In genomic region chr17:33978631-33979031, GRCm38 (mm10) we compare ENCODE assay signal across 8 mouse cellular contexts. TPM values are rescaled to one million over a fixed set of nuclear protein-coding genes. Genes with fewer than 3 reads are reported as not detected.
DNase-seq lines count a peak whose midpoint lies in the region; ATAC-seq and TF ChIP-seq lines count a peak whose summit lies in the region.

No protein-coding gene starts in this region.

- H3K27ac ChIP-seq in hindbrain, postnatal 0 days, result no peak overlapping the region
- peak overlapping the region; percentile 67 for H3K27ac ChIP-seq in liver, embryonic 12.5 days

- no peak for TF ChIP-seq CTCF in hindbrain, postnatal 0 days (IDR thresholded peaks at IDR 0.05; ENCODE audit: low read depth)

- H3K4me3 ChIP-seq in hindbrain, postnatal 0 days (ENCODE audit: low read length), result peak overlapping the region; percentile 38
- peak overlapping the region; percentile 59 for H3K4me3 ChIP-seq in liver, embryonic 12.5 days

- peak; percentile 85 for DNase-seq in layer of hippocampus, adult 9-11 months
- DNase-seq in layer of hippocampus, adult 9-10 months (ENCODE audit: low spot score), result no peak
- peak; percentile 48 to 62 for DNase-seq in cerebellum, postnatal 10 days
- DNase-seq in gastrocnemius, postnatal 10 days, result peak; percentile 54
- peak; percentile 21 for DNase-seq in hindbrain, postnatal 0 days (ENCODE audit: low spot score)
- DNase-seq in monocyte, adult 2 months (ENCODE audit: low read depth in 1 of 2, low spot score in 2 of 2), result peak; percentile 95
- peak; percentile 52 for DNase-seq in testis, postnatal 10 days (ENCODE audit: low spot score)

- ATAC-seq in hindbrain, postnatal 0 days, result 0 out of 2 replicates have a peak, but pooled peaks have one; percentile 7
- peak; percentile 79 for ATAC-seq in liver, embryonic 12.5 days

- H3K4me2 ChIP-seq in hindbrain, postnatal 0 days (ENCODE audit: low read depth, low read length), result peak overlapping the region; percentile 57
- peak overlapping the region; percentile 89 for H3K4me2 ChIP-seq in liver, embryonic 12.5 days

- no peak overlapping the region; the same call in 1 of the 2 replicates for H3K9ac ChIP-seq in hindbrain, postnatal 0 days (replicated peaks; ENCODE audit: low read length)
- peak overlapping the region; percentile 62 for H3K9ac ChIP-seq in liver, embryonic 12.5 days

- H3K9me3 ChIP-seq in hindbrain, postnatal 0 days (ENCODE audit: low read length), result no peaks in the 10 kb centered on the region
- no peaks in the 10 kb centered on the region for H3K9me3 ChIP-seq in liver, embryonic 12.5 days (replicated peaks)

- no peaks in the 10 kb centered on the region for H3K4me1 ChIP-seq in hindbrain, postnatal 0 days (ENCODE audit: insufficient read depth, low read length)
- peaks cover 45% of the 10 kb centered on the region for H3K4me1 ChIP-seq in liver, embryonic 12.5 days

- WGBS in hindbrain, postnatal 0 days, result 1% methylated on average over 16 of the region's 17 CpGs
- under 1% methylated on average over 17 of the region's 17 CpGs for WGBS in liver, embryonic 12.5 days (ENCODE audit: insufficient replicate concordance)

- no peaks in the 10 kb centered on the region for H3K36me3 ChIP-seq in hindbrain, postnatal 0 days (ENCODE audit: insufficient read depth, low read length)
- no peaks in the 10 kb centered on the region for H3K36me3 ChIP-seq in liver, embryonic 12.5 days

- H3K27me3 ChIP-seq in hindbrain, postnatal 0 days (ENCODE audit: insufficient read depth, low read length), result peaks cover 26% of the 10 kb centered on the region
- H3K27me3 ChIP-seq in liver, embryonic 12.5 days (replicated peaks), result peaks cover 47% of the 10 kb centered on the region

RNA-seq across cellular contexts. Expression of gene H2-K1, which starts 21.5 kb away (rescaled TPM):
- 10 to 100 TPM; 38.9 to 46.7 TPM for total RNA-seq in gastrocnemius, postnatal 10 days (2021)
- total RNA-seq in hindbrain, postnatal 0 days (2014; rRNA removed), result 21.6 and 33.2 TPM in 2 replicates
- 23.9 and 26.2 TPM in 2 replicates for polyA plus RNA-seq in hindbrain, postnatal 0 days (2015; fragmentation: Nextera tagmentation; extraction: Ambion mirVana)
- 82.1 and 83.5 TPM in 2 replicates for polyA plus RNA-seq in liver, embryonic 12.5 days (2016; fragmentation: Nextera tagmentation; extraction: Ambion mirVana)

RNA-seq across cellular contexts. Expression of gene Rps18, which starts 22.8 kb away (rescaled TPM):
- total RNA-seq in gastrocnemius, postnatal 10 days (2021), result 100 to 1,000 TPM; 649 to 675 TPM
- total RNA-seq in hindbrain, postnatal 0 days (2014; rRNA removed), result 1,180 and 1,309 TPM in 2 replicates
- 904 and 918 TPM in 2 replicates for polyA plus RNA-seq in hindbrain, postnatal 0 days (2015; fragmentation: Nextera tagmentation; extraction: Ambion mirVana)
- 1,396 and 1,433 TPM in 2 replicates for polyA plus RNA-seq in liver, embryonic 12.5 days (2016; fragmentation: Nextera tagmentation; extraction: Ambion mirVana)

RNA-seq across cellular contexts. Expression of gene Vps52, which starts 23.0 kb away (rescaled TPM):
- 10 to 100 TPM; 30.3 to 33.2 TPM for total RNA-seq in gastrocnemius, postnatal 10 days (2021)
- total RNA-seq in hindbrain, postnatal 0 days (2014; rRNA removed), result 55.6 and 57.4 TPM in 2 replicates
- polyA plus RNA-seq in hindbrain, postnatal 0 days (2015; fragmentation: Nextera tagmentation; extraction: Ambion mirVana), result 62.1 and 63.2 TPM in 2 replicates
- 41.1 and 43.5 TPM in 2 replicates for polyA plus RNA-seq in liver, embryonic 12.5 days (2016; fragmentation: Nextera tagmentation; extraction: Ambion mirVana)

RNA-seq across cellular contexts. Expression of gene B3galt4, which starts 27.3 kb away (rescaled TPM):
- 1 to 10 TPM; 2.3 to 2.6 TPM for total RNA-seq in gastrocnemius, postnatal 10 days (2021)
- 8.9 and 12.3 TPM in 2 replicates for total RNA-seq in hindbrain, postnatal 0 days (2014; rRNA removed)
- polyA plus RNA-seq in hindbrain, postnatal 0 days (2015; fragmentation: Nextera tagmentation; extraction: Ambion mirVana), result 10.7 and 11.6 TPM in 2 replicates
- polyA plus RNA-seq in liver, embryonic 12.5 days (2016; fragmentation: Nextera tagmentation; extraction: Ambion mirVana), result 2.1 and 2.6 TPM in 2 replicates

RNA-seq across cellular contexts. Expression of gene Wdr46, which starts 38.2 kb away (rescaled TPM):
- 10 to 100 TPM; 15.7 TPM for total RNA-seq in gastrocnemius, postnatal 10 days (2021)
- 16.6 and 16.8 TPM in 2 replicates for total RNA-seq in hindbrain, postnatal 0 days (2014; rRNA removed)
- polyA plus RNA-seq in hindbrain, postnatal 0 days (2015; fragmentation: Nextera tagmentation; extraction: Ambion mirVana), result 16.7 and 17.9 TPM in 2 replicates
- 49.4 and 52.7 TPM in 2 replicates for polyA plus RNA-seq in liver, embryonic 12.5 days (2016; fragmentation: Nextera tagmentation; extraction: Ambion mirVana)
